ENCODE assay signal across 14 mouse cellular contexts in the genomic region with DNA sequence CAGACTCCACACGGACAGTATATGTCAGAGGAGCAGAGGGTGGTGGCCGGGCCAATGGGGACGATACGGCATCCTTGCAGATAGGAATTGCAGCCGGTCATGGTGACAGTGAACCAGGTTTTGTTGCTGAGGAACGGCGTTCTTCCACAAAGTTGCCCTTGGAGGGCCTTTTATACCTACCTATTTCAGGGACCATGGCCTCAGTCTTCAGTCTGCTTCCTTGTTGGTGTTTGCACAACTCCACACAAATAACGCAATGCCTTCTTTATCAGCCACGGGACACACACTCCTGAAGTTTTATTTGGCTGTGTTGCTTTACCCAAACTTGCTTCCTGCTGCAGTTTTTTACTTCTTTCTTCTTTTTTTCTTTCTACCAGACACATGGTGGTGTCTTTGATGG. TPM values are rescaled to one million over a fixed set of nuclear protein-coding genes. Genes with fewer than 3 reads are reported as not detected.
"Had no signal": no experiment of that assay in that cellular context is flagged by ENCODE, and none has a peak within 500 bp of the region (broad histone marks: within the 10 kb centered on the region; RNA-seq: fewer than 3 reads in every experiment).

A gene (minus strand): TSS at position 101 of the 400 bp plus-strand sequence.

- H3K36me3 ChIP-seq: neural tube, embryonic 13.5 days; neural tube, embryonic 15.5 days; stomach, embryonic 15.5 days had no signal

- H3K4me1 ChIP-seq: neural tube, embryonic 13.5 days; neural tube, embryonic 15.5 days; stomach, embryonic 15.5 days had no signal

- H3K4me3 ChIP-seq: neural tube, embryonic 13.5 days; neural tube, embryonic 15.5 days; stomach, embryonic 15.5 days had no signal

- H3K9me3 ChIP-seq: neural tube, embryonic 13.5 days; neural tube, embryonic 15.5 days; stomach, embryonic 15.5 days had no signal

- H3K27me3 ChIP-seq: neural tube, embryonic 13.5 days; neural tube, embryonic 15.5 days; stomach, embryonic 15.5 days had no signal

RNA-seq across cellular contexts. Expression of the gene that starts here (rescaled TPM):
- total RNA-seq: neutrophil, adult 5-6 weeks had no signal
- polyA plus RNA-seq: neural tube, embryonic 13.5 days; neural tube, embryonic 14.5 days; neural tube, embryonic 15.5 days; small intestine, adult 2 months; spleen, adult 2 months; stomach, embryonic 14.5 days; stomach, embryonic 15.5 days; stomach, embryonic 16.5 days; stomach, postnatal 0 days; testis, adult 2 months; thymus, adult 2 months; thymus, postnatal 0 days; urinary bladder, adult 2 months had no signal
